Mouse (Mus musculus) megakaryocyte, embryonic 14.5 days (primary cell): ENCODE data around the gene Tspan8.

Experiments
- FLI1 ChIP-seq: IDR thresholded peaks from 2 replicates; pipeline ENCODE4 v1.6.1; 2012; ENCODE audit warnings: low read length, inconsistent platforms, mixed read lengths
- GATA1 ChIP-seq: IDR thresholded peaks from 3 replicates; pipeline ENCODE4 v1.6.1; 2012; ENCODE audit warnings: mixed read lengths, low read length, inconsistent platforms, borderline replicate concordance

GRCm38 (mm10) chr10:115777366-115777765 lies 39.3 kb upstream of the Tspan8 start:
- TF ChIP-seq GATA1 (no peak), FLI1 (no peak)
